Mouse (Mus musculus): ENCODE measurements around the gene Gpat2.

DNA sequence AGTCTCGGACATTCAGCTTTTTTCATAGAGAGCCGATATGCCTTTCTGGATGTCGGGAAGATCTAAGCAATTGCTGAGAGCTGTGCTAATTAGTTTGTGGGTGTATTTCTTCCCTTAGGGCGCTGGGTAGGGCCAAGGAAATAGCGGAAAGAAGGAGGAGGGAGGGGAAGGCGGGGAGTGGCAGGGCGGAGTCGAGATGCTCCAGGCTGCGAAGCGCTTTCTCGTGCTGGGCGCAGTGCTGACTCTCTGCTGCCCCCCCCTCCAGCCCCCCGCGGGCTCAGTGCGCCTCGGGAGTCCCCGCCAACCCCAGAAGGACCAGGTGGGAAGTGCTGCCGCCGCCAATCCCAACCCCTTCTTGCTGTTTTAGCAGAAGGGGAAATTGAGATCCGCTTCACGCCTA lies 58.0 kb downstream of the Gpat2 start:
- TF ChIP-seq CTCF (IDR thresholded peaks at IDR 0.05; ENCODE audit: borderline replicate concordance, insufficient read depth, low read depth, low read length) (no peak), POLR2A (IDR thresholded peaks at IDR 0.05; ENCODE audit: borderline replicate concordance, insufficient read depth, low read length) (no peak)
